Mouse (Mus musculus) layer of hippocampus, adult 9-10 months (tissue): Measurements from ENCODE around the gene Ptk7.
"Not testable (repeated sequence)": the region's sequence is repeated elsewhere in the genome, so short reads cannot be mapped to it uniquely, and the experiment has no call there.

ENCODE experiments used
- DNase-seq: peaks from one replicate; pipeline ENCODE4 v3.0.0; 2022; ENCODE audit warnings: low spot score

The Ptk7 gene

GRCm38 (mm10) chr17:46609721-46610514 lies 19.4 kb downstream of the Ptk7 start:
- no peak for DNase-seq

GRCm38 (mm10) chr17:46605987-46606386 lies 23.3 kb downstream of the Ptk7 start:
- no peak for DNase-seq

- no peak for DNase-seq
These were observed 24.2 kb downstream of the Ptk7 start for GRCm38 (mm10) chr17:46605126-46605525.

- DNase-seq, result no peak
These were observed 26.1 kb downstream of the Ptk7 start for GRCm38 (mm10) chr17:46603229-46603628.

- DNase-seq, result no peak
These were observed 27.1 kb downstream of the Ptk7 start for GRCm38 (mm10) chr17:46602212-46602611.

- no peak for DNase-seq
These were observed 28.7 kb downstream of the Ptk7 start for GRCm38 (mm10) chr17:46600569-46600968.

- no peak for DNase-seq
These were observed 30.3 kb downstream of the Ptk7 start for GRCm38 (mm10) chr17:46598963-46599362.

- no peak for DNase-seq
These were observed 31.3 kb downstream of the Ptk7 start for GRCm38 (mm10) chr17:46597956-46598355.

GRCm38 (mm10) chr17:46595336-46595735 lies 34.0 kb downstream of the Ptk7 start:
- DNase-seq, result no peak

- DNase-seq, result no peak
These were observed 34.7 kb downstream of the Ptk7 start for GRCm38 (mm10) chr17:46594606-46595005.

GRCm38 (mm10) chr17:46593124-46593523 lies 36.2 kb downstream of the Ptk7 start:
- DNase-seq, result no peak

- no peak for DNase-seq
These were observed 37.9 kb downstream of the Ptk7 start for GRCm38 (mm10) chr17:46591406-46591805.

GRCm38 (mm10) chr17:46590439-46590838 lies 38.9 kb downstream of the Ptk7 start:
- DNase-seq, result no peak

GRCm38 (mm10) chr17:46589635-46590314 lies 39.5 kb downstream of the Ptk7 start:
- no peak for DNase-seq

- DNase-seq, result no peak
These were observed 40.4 kb downstream of the Ptk7 start for GRCm38 (mm10) chr17:46588913-46589312.

GRCm38 (mm10) chr17:46588173-46588572 lies 41.1 kb downstream of the Ptk7 start:
- no peak for DNase-seq

- DNase-seq, result no peak
These were observed 43.0 kb downstream of the Ptk7 start for GRCm38 (mm10) chr17:46586327-46586726.

- no peak for DNase-seq
These were observed 50.7 kb downstream of the Ptk7 start for GRCm38 (mm10) chr17:46578650-46579049.

GRCm38 (mm10) chr17:46576070-46576469 lies 53.2 kb downstream of the Ptk7 start:
- DNase-seq, result no peak

- no peak for DNase-seq
These were observed 54.8 kb downstream of the Ptk7 start for GRCm38 (mm10) chr17:46574535-46574934.

GRCm38 (mm10) chr17:46571005-46571404 lies 58.3 kb downstream of the Ptk7 start:
- no peak for DNase-seq

- DNase-seq, result no peak
These were observed 70.2 kb downstream of the Ptk7 start for GRCm38 (mm10) chr17:46559146-46559545.

- no peak for DNase-seq
These were observed 71.2 kb downstream of the Ptk7 start for GRCm38 (mm10) chr17:46558151-46558550.

- DNase-seq, result not testable (repeated sequence)
These were observed 72.0 kb downstream of the Ptk7 start for GRCm38 (mm10) chr17:46557321-46557720.
